Mouse (Mus musculus) intestine, embryonic 15.5 days (tissue): ENCODE measurements around the gene Fancl. TPM values are rescaled to one million over a fixed set of nuclear protein-coding genes. Genes with fewer than 3 reads are reported as not detected.

ENCODE experiments used
- ATAC-seq: fragments of 200-750 bp; cut with Nextera tagmentation; 2 replicates; pipeline ENCODE4 v1.8.0; 2017; ENCODE audit warnings: moderate TSS enrichment, moderate library complexity
- H3K27ac ChIP-seq: fragments of 300-500 bp; sonication (generic); 2 replicates; pipeline ENCODE4 v1.5.1; 2015; ENCODE audit warnings: mild to moderate bottlenecking, inconsistent platforms
- H3K27me3 ChIP-seq: fragments of 300-500 bp; sonication (generic); replicated peaks from 2 replicates; pipeline ENCODE4 v1.6.1; 2015; ENCODE audit warnings: inconsistent platforms
- H3K36me3 ChIP-seq: fragments of 300-500 bp; sonication (generic); 2 replicates; pipeline ENCODE4 v1.6.1; 2015; ENCODE audit warnings: inconsistent platforms
- H3K4me1 ChIP-seq: fragments of 300-500 bp; sonication (generic); replicated peaks from 2 replicates; pipeline ENCODE4 v1.6.1; 2015; ENCODE audit warnings: inconsistent platforms
- H3K4me2 ChIP-seq: fragments of 300-500 bp; sonication (generic); replicated peaks from 2 replicates; pipeline ENCODE4 v1.6.1; 2015; ENCODE audit warnings: mild to moderate bottlenecking, inconsistent platforms
- H3K4me3 ChIP-seq: fragments of 300-500 bp; sonication (generic); replicated peaks from 2 replicates; pipeline ENCODE4 v1.5.1; 2015; ENCODE audit warnings: inconsistent platforms
- H3K9ac ChIP-seq: fragments of 300-500 bp; sonication (generic); 2 replicates; pipeline ENCODE4 v1.6.1; 2015; ENCODE audit warnings: inconsistent platforms
- H3K9me3 ChIP-seq: fragments of 300-500 bp; sonication (generic); 2 replicates; pipeline ENCODE4 v1.6.1; 2016; ENCODE audit warnings: inconsistent platforms
- WGBS: fragments of 180-500 bp; shearing (Covaris S2); methylation state at CpG from one replicate; pipeline ENCODE4 v1.1.7; 2015; 5-methylcytosine and 5-hydroxymethylcytosine counted together
- polyA plus RNA-seq: library from polyadenylated mRNA; unstranded; fragments of >200 nt; fragmentation: Nextera tagmentation; extraction: Ambion mirVana; gene quantifications from 2 replicates; pipeline ENCODE4 v1.2.1, GENCODE M21; 2015

Gene Fancl
- polyA plus RNA-seq, 1 experiment from 2014 or later: 28.7 TPM

GRCm38 (mm10) chr11:26516086-26516485 is 130.2 kb downstream of the Fancl start:
- no peaks in the 10 kb centered on the region for H3K27me3 ChIP-seq
- no peak overlapping the region for H3K4me3 ChIP-seq
- WGBS: 60% methylated on average over 2 of the region's 2 CpGs
- ATAC-seq: no peak
- H3K4me1 ChIP-seq: no peaks in the 10 kb centered on the region
- H3K4me2 ChIP-seq: no peak overlapping the region
- H3K9ac ChIP-seq: no peak overlapping the region
- no peaks in the 10 kb centered on the region for H3K9me3 ChIP-seq
- no peak overlapping the region for H3K27ac ChIP-seq
- H3K36me3 ChIP-seq: no peaks in the 10 kb centered on the region

DNA sequence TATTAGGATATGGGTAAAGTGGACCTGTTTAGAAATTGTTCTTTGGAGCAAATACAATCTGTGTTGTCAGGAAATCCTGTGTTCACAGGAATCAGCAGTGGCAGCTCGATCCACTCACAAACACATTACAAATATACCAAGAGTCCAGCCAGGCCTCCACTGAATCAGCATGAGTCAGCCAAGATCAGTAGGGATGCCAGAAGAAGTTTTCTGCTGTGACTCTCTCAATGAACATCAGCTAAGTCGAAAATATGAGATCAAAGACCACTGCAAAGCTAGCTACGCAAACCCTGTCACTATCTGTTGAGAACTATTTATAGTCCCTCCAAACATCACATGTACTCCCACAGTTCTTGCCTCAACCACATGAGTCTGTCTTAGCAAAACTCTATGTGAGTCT is 133.1 kb downstream of the Fancl start:
- H3K4me2 ChIP-seq: no peak overlapping the region
- no peaks in the 10 kb centered on the region for H3K36me3 ChIP-seq
- ATAC-seq: no peak
- H3K9ac ChIP-seq: no peak overlapping the region
- H3K9me3 ChIP-seq: no peaks in the 10 kb centered on the region
- no peak overlapping the region for H3K4me3 ChIP-seq
- WGBS: 89% methylated on average over 3 of the region's 3 CpGs
- H3K27ac ChIP-seq: no peak overlapping the region
- H3K4me1 ChIP-seq: no peaks in the 10 kb centered on the region
- no peaks in the 10 kb centered on the region for H3K27me3 ChIP-seq

Other genes with a start within 250 kb of the Fancl start
- gene 5730522E02Rik, start 175.4 kb upstream of the Fancl start, polyA plus RNA-seq: 2.6 and 2.8 TPM in 2 replicates
- not detected in 2 replicates for gene Gm6899, start 207.1 kb downstream of the Fancl start, polyA plus RNA-seq
- 22.3 and 23.2 TPM in 2 replicates for gene Vrk2, start 207.9 kb downstream of the Fancl start, polyA plus RNA-seq